Mouse (Mus musculus) brain, embryonic 14.5 days (tissue): ENCODE results near the gene Arhgap9.

Source experiments
- CTCF ChIP-seq: fragments of 200-500 bp; IDR thresholded peaks from 2 replicates; pipeline ENCODE4 v1.5.1; 2012; ENCODE audit warnings: inconsistent platforms, mild to moderate bottlenecking, moderate library complexity, borderline replicate concordance; ENCODE audit not compliant: insufficient read depth, insufficient read length; ENCODE audit errors: extremely low read depth
- POLR2A ChIP-seq: fragments of 200-500 bp; IDR thresholded peaks from 2 replicates; pipeline ENCODE4 v1.6.1; 2012; ENCODE audit warnings: mild to moderate bottlenecking, inconsistent platforms, borderline replicate concordance; ENCODE audit not compliant: poor library complexity, insufficient read depth, insufficient read length, severe bottlenecking; ENCODE audit errors: extremely low read depth

GRCm38 (mm10) chr10:127343029-127343428 lies 21.3 kb downstream of the Arhgap9 start:
- TF ChIP-seq CTCF: no peak
- TF ChIP-seq POLR2A: no peak
